Mouse (Mus musculus): ENCODE results near the gene Ctrl. TPM values are rescaled to one million over a fixed set of nuclear protein-coding genes. Genes with fewer than 3 reads are reported as not detected.

Ctrl gene
- 0.77 TPM for polyA plus RNA-seq (2014; fragmentation: Illumina TruSeq; extraction: RNeasy Lipid Tissue Mini Kit (QIAGEN cat#74804); ENCODE audit: insufficient read depth, low read depth, low replicate concordance)

GRCm38 (mm10) chr8:105933762-105934161 lies at the start of gene Ctrl:
TSS of gene Ctrl (minus strand) at chr8:105933862.

GRCm38 (mm10) chr8:105979325-105979724 lies 45.7 kb upstream of the Ctrl start, which contains the start of gene Dpep3:
TSS of gene Dpep3 (minus strand) at chr8:105979429.

GRCm38 (mm10) chr8:105965905-105966341 lies 32.3 kb upstream of the Ctrl start, which contains the start of gene Slc12a4:
TSS of gene Slc12a4 (minus strand) at chr8:105966097.

GRCm38 (mm10) chr8:105943321-105943739 lies 9.7 kb upstream of the Ctrl start, which contains the start of gene Lcat:
TSS of gene Lcat (minus strand) at chr8:105943382.

GRCm38 (mm10) chr8:105938306-105938669 lies 4.6 kb upstream of the Ctrl start, which contains the start of gene Psmb10:
TSS of gene Psmb10 (minus strand) at chr8:105938444.

GRCm38 (mm10) chr8:105900180-105900940 lies 33.3 kb downstream of the Ctrl start, which contains the start of gene Pskh1:
TSS of gene Pskh1 (plus strand) at chr8:105900441.

GRCm38 (mm10) chr8:105893339-105893738 lies 40.3 kb downstream of the Ctrl start, which contains the start of gene Nrn1l:
TSS of gene Nrn1l (plus strand) at chr8:105893567.

Other genes with a start within 250 kb of the Ctrl start
- gene Carmil2, start 247.6 kb downstream of the Ctrl start, polyA plus RNA-seq (2014; fragmentation: Illumina TruSeq; extraction: RNeasy Lipid Tissue Mini Kit (QIAGEN cat#74804); ENCODE audit: insufficient read depth, low read depth, low replicate concordance) = 2.7 TPM
- gene Acd, start 232.8 kb downstream of the Ctrl start, polyA plus RNA-seq (2014; fragmentation: Illumina TruSeq; extraction: RNeasy Lipid Tissue Mini Kit (QIAGEN cat#74804); ENCODE audit: insufficient read depth, low read depth, low replicate concordance) = 22.3 TPM
- 12.1 TPM for gene Pard6a, start 232.7 kb downstream of the Ctrl start, polyA plus RNA-seq (2014; fragmentation: Illumina TruSeq; extraction: RNeasy Lipid Tissue Mini Kit (QIAGEN cat#74804); ENCODE audit: insufficient read depth, low read depth, low replicate concordance)
- not detected for gene 4933405L10Rik, start 226.2 kb downstream of the Ctrl start, polyA plus RNA-seq (2014; fragmentation: Illumina TruSeq; extraction: RNeasy Lipid Tissue Mini Kit (QIAGEN cat#74804); ENCODE audit: insufficient read depth, low read depth, low replicate concordance)
- 4.8 TPM for gene Enkd1, start 225.7 kb downstream of the Ctrl start, polyA plus RNA-seq (2014; fragmentation: Illumina TruSeq; extraction: RNeasy Lipid Tissue Mini Kit (QIAGEN cat#74804); ENCODE audit: insufficient read depth, low read depth, low replicate concordance)
- gene Gfod2, start 175.2 kb downstream of the Ctrl start, polyA plus RNA-seq (2014; fragmentation: Illumina TruSeq; extraction: RNeasy Lipid Tissue Mini Kit (QIAGEN cat#74804); ENCODE audit: insufficient read depth, low read depth, low replicate concordance) = 9.4 TPM
- gene Ranbp10, start 106.5 kb downstream of the Ctrl start, polyA plus RNA-seq (2014; fragmentation: Illumina TruSeq; extraction: RNeasy Lipid Tissue Mini Kit (QIAGEN cat#74804); ENCODE audit: insufficient read depth, low read depth, low replicate concordance) = 7.8 TPM
- 3.0 TPM for gene Tsnaxip1, start 106.1 kb downstream of the Ctrl start, polyA plus RNA-seq (2014; fragmentation: Illumina TruSeq; extraction: RNeasy Lipid Tissue Mini Kit (QIAGEN cat#74804); ENCODE audit: insufficient read depth, low read depth, low replicate concordance)
- 8.7 TPM for gene Cenpt, start 80.6 kb downstream of the Ctrl start, polyA plus RNA-seq (2014; fragmentation: Illumina TruSeq; extraction: RNeasy Lipid Tissue Mini Kit (QIAGEN cat#74804); ENCODE audit: insufficient read depth, low read depth, low replicate concordance)
- gene Thap11, start 78.7 kb downstream of the Ctrl start, polyA plus RNA-seq (2014; fragmentation: Illumina TruSeq; extraction: RNeasy Lipid Tissue Mini Kit (QIAGEN cat#74804); ENCODE audit: insufficient read depth, low read depth, low replicate concordance) = 29.0 TPM
- gene Nutf2, start 73.3 kb downstream of the Ctrl start, polyA plus RNA-seq (2014; fragmentation: Illumina TruSeq; extraction: RNeasy Lipid Tissue Mini Kit (QIAGEN cat#74804); ENCODE audit: insufficient read depth, low read depth, low replicate concordance) = 73.5 TPM
- gene Edc4, start 53.0 kb downstream of the Ctrl start, polyA plus RNA-seq (2014; fragmentation: Illumina TruSeq; extraction: RNeasy Lipid Tissue Mini Kit (QIAGEN cat#74804); ENCODE audit: insufficient read depth, low read depth, low replicate concordance) = 11.8 TPM
- gene Nrn1l, start 40.3 kb downstream of the Ctrl start, polyA plus RNA-seq (2014; fragmentation: Illumina TruSeq; extraction: RNeasy Lipid Tissue Mini Kit (QIAGEN cat#74804); ENCODE audit: insufficient read depth, low read depth, low replicate concordance) = 0.93 TPM
- 11.8 TPM for gene Pskh1, start 33.4 kb downstream of the Ctrl start, polyA plus RNA-seq (2014; fragmentation: Illumina TruSeq; extraction: RNeasy Lipid Tissue Mini Kit (QIAGEN cat#74804); ENCODE audit: insufficient read depth, low read depth, low replicate concordance)
- 150 TPM for gene Psmb10, start 4.6 kb upstream of the Ctrl start, polyA plus RNA-seq (2014; fragmentation: Illumina TruSeq; extraction: RNeasy Lipid Tissue Mini Kit (QIAGEN cat#74804); ENCODE audit: insufficient read depth, low read depth, low replicate concordance)
- 1.00 TPM for gene Lcat, start 9.5 kb upstream of the Ctrl start, polyA plus RNA-seq (2014; fragmentation: Illumina TruSeq; extraction: RNeasy Lipid Tissue Mini Kit (QIAGEN cat#74804); ENCODE audit: insufficient read depth, low read depth, low replicate concordance)
- 21.9 TPM for gene Slc12a4, start 32.2 kb upstream of the Ctrl start, polyA plus RNA-seq (2014; fragmentation: Illumina TruSeq; extraction: RNeasy Lipid Tissue Mini Kit (QIAGEN cat#74804); ENCODE audit: insufficient read depth, low read depth, low replicate concordance)
- gene Dpep3, start 45.6 kb upstream of the Ctrl start, polyA plus RNA-seq (2014; fragmentation: Illumina TruSeq; extraction: RNeasy Lipid Tissue Mini Kit (QIAGEN cat#74804); ENCODE audit: insufficient read depth, low read depth, low replicate concordance) = not detected
- 7.0 TPM for gene Dus2, start 57.5 kb upstream of the Ctrl start, polyA plus RNA-seq (2014; fragmentation: Illumina TruSeq; extraction: RNeasy Lipid Tissue Mini Kit (QIAGEN cat#74804); ENCODE audit: insufficient read depth, low read depth, low replicate concordance)
- gene Dpep2nb, start 72.1 kb upstream of the Ctrl start, polyA plus RNA-seq (2014; fragmentation: Illumina TruSeq; extraction: RNeasy Lipid Tissue Mini Kit (QIAGEN cat#74804); ENCODE audit: insufficient read depth, low read depth, low replicate concordance) = not detected
- 4.4 TPM for gene Ddx28, start 78.0 kb upstream of the Ctrl start, polyA plus RNA-seq (2014; fragmentation: Illumina TruSeq; extraction: RNeasy Lipid Tissue Mini Kit (QIAGEN cat#74804); ENCODE audit: insufficient read depth, low read depth, low replicate concordance)
- gene Nfatc3, start 125.0 kb upstream of the Ctrl start, polyA plus RNA-seq (2014; fragmentation: Illumina TruSeq; extraction: RNeasy Lipid Tissue Mini Kit (QIAGEN cat#74804); ENCODE audit: insufficient read depth, low read depth, low replicate concordance) = 10.7 TPM
- gene Esrp2, start 203.1 kb upstream of the Ctrl start, polyA plus RNA-seq (2014; fragmentation: Illumina TruSeq; extraction: RNeasy Lipid Tissue Mini Kit (QIAGEN cat#74804); ENCODE audit: insufficient read depth, low read depth, low replicate concordance) = 11.1 TPM
- gene Pla2g15, start 216.5 kb upstream of the Ctrl start, polyA plus RNA-seq (2014; fragmentation: Illumina TruSeq; extraction: RNeasy Lipid Tissue Mini Kit (QIAGEN cat#74804); ENCODE audit: insufficient read depth, low read depth, low replicate concordance) = 26.8 TPM
- 6.6 TPM for gene Slc7a6, start 235.0 kb upstream of the Ctrl start, polyA plus RNA-seq (2014; fragmentation: Illumina TruSeq; extraction: RNeasy Lipid Tissue Mini Kit (QIAGEN cat#74804); ENCODE audit: insufficient read depth, low read depth, low replicate concordance)